15 mouse cellular contexts compared by ENCODE assay signal in the genomic region with DNA sequence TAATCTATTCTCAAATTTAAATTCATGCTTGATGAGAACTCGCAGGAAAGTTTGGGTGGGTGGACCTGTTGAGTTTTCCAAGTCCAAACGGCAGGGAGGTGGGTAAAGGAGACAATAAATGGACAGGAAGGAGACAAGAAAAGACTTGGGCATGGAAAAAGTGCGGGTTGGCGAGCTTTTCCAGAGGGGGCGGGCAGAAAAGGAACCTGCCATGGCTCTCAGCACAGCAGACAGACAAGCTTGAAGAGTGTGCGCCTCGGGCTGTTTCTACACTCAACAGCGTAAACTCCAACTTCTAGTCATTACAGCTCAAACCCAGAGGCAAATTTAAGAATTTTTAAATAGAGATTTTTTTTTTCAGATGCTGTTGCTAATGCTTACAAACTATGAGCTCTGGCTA.
A peak's percentile ranks its signal among the peaks of the same experiment; 100 is the strongest.
DNase-seq lines count a peak whose midpoint lies in the region; ATAC-seq and TF ChIP-seq lines count a peak whose summit lies in the region.
"Had no signal": no experiment of that assay in that cellular context is flagged by ENCODE, and none has a peak within 500 bp of the region (broad histone marks: within the 10 kb centered on the region; RNA-seq: fewer than 3 reads in every experiment).

No protein-coding gene starts in this region.

- H3K36me3 ChIP-seq in hindbrain, embryonic 12.5 days = no peaks in the 10 kb centered on the region
- H3K36me3 ChIP-seq in hindbrain, embryonic 10.5 days = peaks cover 10% of the 10 kb centered on the region
- peaks cover 84% of the 10 kb centered on the region for H3K36me3 ChIP-seq in liver, adult 2 months (ENCODE audit: control insufficient read depth, insufficient read depth, low read length)
- peaks cover 12% of the 10 kb centered on the region; the same call in 1 of the 2 replicates for H3K36me3 ChIP-seq in embryonic facial prominence, embryonic 15.5 days
- H3K36me3 ChIP-seq in midbrain, embryonic 11.5 days (ENCODE audit: control insufficient read depth, insufficient read depth, low read length) = no peaks in the 10 kb centered on the region
- H3K36me3 ChIP-seq: forebrain, embryonic 15.5 days; limb, embryonic 15.5 days; midbrain, embryonic 15.5 days had no signal

- no peak for TF ChIP-seq CTCF in gastrocnemius, adult 2 months (IDR thresholded peaks at IDR 0.05)
- TF ChIP-seq CTCF in liver, adult 2 months (IDR thresholded peaks at IDR 0.05; ENCODE audit: low read depth, low read length) = no peak

- no peak for ATAC-seq in hindbrain, embryonic 12.5 days (ENCODE audit: low FRiP score)
- ATAC-seq in embryonic facial prominence, embryonic 15.5 days (ENCODE audit: insufficient number of reproducible peaks, low FRiP score, low TSS enrichment, low read depth) = no peak
- no peak for ATAC-seq in midbrain, embryonic 11.5 days (ENCODE audit: low FRiP score)
- ATAC-seq: forebrain, embryonic 15.5 days; midbrain, embryonic 15.5 days had no signal

- peaks cover 9% of the 10 kb centered on the region; the same call in 1 of the 2 replicates for H3K79me2 ChIP-seq in liver, adult 2 months (ENCODE audit: control insufficient read depth, insufficient read depth, low read length)

- H3K9me3 ChIP-seq in hindbrain, embryonic 12.5 days (replicated peaks) = no peaks in the 10 kb centered on the region
- H3K9me3 ChIP-seq in hindbrain, embryonic 10.5 days = no peaks in the 10 kb centered on the region
- no peaks in the 10 kb centered on the region for H3K9me3 ChIP-seq in embryonic facial prominence, embryonic 15.5 days (replicated peaks)
- no peaks in the 10 kb centered on the region for H3K9me3 ChIP-seq in midbrain, embryonic 11.5 days (ENCODE audit: control insufficient read depth, low read length)
- H3K9me3 ChIP-seq: forebrain, embryonic 15.5 days; limb, embryonic 15.5 days; lung, embryonic 15.5 days; midbrain, embryonic 15.5 days had no signal

- no peak overlapping the region for H3K4me2 ChIP-seq in hindbrain, embryonic 12.5 days (replicated peaks)
- H3K4me2 ChIP-seq in embryonic facial prominence, embryonic 15.5 days (replicated peaks) = no peak overlapping the region
- no peak overlapping the region for H3K4me2 ChIP-seq in midbrain, embryonic 11.5 days
- H3K4me2 ChIP-seq: forebrain, embryonic 15.5 days; limb, embryonic 15.5 days; lung, embryonic 15.5 days; midbrain, embryonic 15.5 days had no signal

- WGBS in hindbrain, embryonic 12.5 days = 67% methylated on average over 8 of the region's 8 CpGs
- WGBS in hindbrain, embryonic 10.5 days = 69% methylated on average over 8 of the region's 8 CpGs
- 84% methylated on average over 8 of the region's 8 CpGs for WGBS in liver, adult 2 months
- 49% methylated on average over 8 of the region's 8 CpGs for WGBS in embryonic facial prominence, embryonic 15.5 days
- WGBS in midbrain, embryonic 11.5 days = 80% methylated on average over 8 of the region's 8 CpGs

- no peaks in the 10 kb centered on the region for H3K27me3 ChIP-seq in hindbrain, embryonic 12.5 days
- H3K27me3 ChIP-seq in hindbrain, embryonic 10.5 days (ENCODE audit: insufficient read depth, poor library complexity, severe bottlenecking) = no peaks in the 10 kb centered on the region
- no peaks in the 10 kb centered on the region for H3K27me3 ChIP-seq in liver, adult 2 months (ENCODE audit: control insufficient read depth, insufficient read depth, low read length)
- H3K27me3 ChIP-seq in embryonic facial prominence, embryonic 15.5 days = no peaks in the 10 kb centered on the region
- no peaks in the 10 kb centered on the region for H3K27me3 ChIP-seq in midbrain, embryonic 11.5 days (ENCODE audit: control insufficient read depth, insufficient read depth, low read length)
- H3K27me3 ChIP-seq: forebrain, embryonic 15.5 days; limb, embryonic 15.5 days; lung, embryonic 15.5 days; midbrain, embryonic 15.5 days had no signal

- peak overlapping the region; percentile 85 for H3K27ac ChIP-seq in gastrocnemius, adult 2 months
- H3K27ac ChIP-seq in hindbrain, embryonic 12.5 days = 0 out of 2 replicates have a peak overlapping the region, but pooled peaks have one; percentile 35
- no peak overlapping the region; the same call in 1 of the 2 replicates for H3K27ac ChIP-seq in hindbrain, embryonic 10.5 days
- H3K27ac ChIP-seq in liver, adult 2 months (replicated peaks; ENCODE audit: insufficient read depth, low read depth, low read length) = peak overlapping the region; percentile 47; the same call in 1 of the 2 replicates
- H3K27ac ChIP-seq in embryonic facial prominence, embryonic 15.5 days (replicated peaks) = peak overlapping the region; percentile 48
- H3K27ac ChIP-seq in midbrain, embryonic 11.5 days (ENCODE audit: low read depth, low read length) = no peak overlapping the region
- H3K27ac ChIP-seq: forebrain, embryonic 15.5 days; limb, embryonic 15.5 days; lung, embryonic 15.5 days; midbrain, embryonic 15.5 days had no signal

- H3K4me1 ChIP-seq in hindbrain, embryonic 12.5 days = peaks cover 19% of the 10 kb centered on the region
- peaks cover 31% of the 10 kb centered on the region for H3K4me1 ChIP-seq in hindbrain, embryonic 10.5 days (replicated peaks)
- H3K4me1 ChIP-seq in liver, adult 2 months (ENCODE audit: control insufficient read depth, insufficient read depth, low read length) = peaks cover 14% of the 10 kb centered on the region
- peaks cover 51% of the 10 kb centered on the region for H3K4me1 ChIP-seq in embryonic facial prominence, embryonic 15.5 days
- no peaks in the 10 kb centered on the region for H3K4me1 ChIP-seq in midbrain, embryonic 11.5 days (ENCODE audit: control insufficient read depth, insufficient read depth, low read length)

- no peak overlapping the region for H3K9ac ChIP-seq in hindbrain, embryonic 12.5 days
- H3K9ac ChIP-seq in liver, adult 2 months (ENCODE audit: low read depth, low read length) = no peak overlapping the region
- H3K9ac ChIP-seq in embryonic facial prominence, embryonic 15.5 days = no peak overlapping the region
- no peak overlapping the region for H3K9ac ChIP-seq in midbrain, embryonic 11.5 days (ENCODE audit: low read length)
- H3K9ac ChIP-seq: forebrain, embryonic 15.5 days; limb, embryonic 15.5 days; lung, embryonic 15.5 days; midbrain, embryonic 15.5 days had no signal

- no peak overlapping the region for H3K4me3 ChIP-seq in gastrocnemius, adult 2 months
- H3K4me3 ChIP-seq in hindbrain, embryonic 12.5 days = no peak overlapping the region
- no peak overlapping the region for H3K4me3 ChIP-seq in hindbrain, embryonic 10.5 days
- no peak overlapping the region for H3K4me3 ChIP-seq in liver, adult 2 months (ENCODE audit: insufficient read depth, low read depth, low read length)
- no peak overlapping the region for H3K4me3 ChIP-seq in embryonic facial prominence, embryonic 15.5 days (replicated peaks)
- no peak overlapping the region for H3K4me3 ChIP-seq in midbrain, embryonic 11.5 days (ENCODE audit: low read depth, low read length)
- H3K4me3 ChIP-seq: forebrain, embryonic 15.5 days; limb, embryonic 15.5 days; lung, embryonic 15.5 days; midbrain, embryonic 15.5 days had no signal

- TF ChIP-seq POLR2A in liver, adult 2 months (IDR thresholded peaks at IDR 0.05; ENCODE audit: extremely low read depth, insufficient read depth, low read length) = no peak

- no peak for DNase-seq in gastrocnemius, adult 2 months
- no peak for DNase-seq in gastrocnemius, postnatal 4 days (ENCODE audit: low spot score in 2 of 2)
- no peak for DNase-seq in hindbrain, embryonic 10.5 days (ENCODE audit: low spot score)
- no peak for DNase-seq in liver, adult 2 months (ENCODE audit: extremely low read depth, low read depth, low spot score)
- no peak for DNase-seq in liver
- no peak for DNase-seq in midbrain, embryonic 11.5 days (ENCODE audit: low spot score, missing footprints)
- DNase-seq: cerebellum, adult 11-12 months; gastrocnemius, postnatal 14 days; kidney, adult 9 months had no signal

- intact Hi-C loops in gastrocnemius, adult 2 months (cut with DNase I) = no loop called here

Comparison
In these comparisons a context has a peak if more than half of its experiments do, and no peak if none do; other contexts are left out.
1. H3K27ac ChIP-seq: peak in gastrocnemius, adult 2 months (single experiment), hindbrain, embryonic 12.5 days (single experiment), liver, adult 2 months (single experiment) and embryonic facial prominence, embryonic 15.5 days (single experiment); none in hindbrain, embryonic 10.5 days (single experiment) and midbrain, embryonic 11.5 days (single experiment).